Mouse (Mus musculus) stomach, postnatal 0 days (tissue): ENCODE results near the gene Esrrg.

ENCODE experiments used
- CTCF ChIP-seq: IDR thresholded peaks from 2 replicates; pipeline ENCODE4 v1.5.1; 2016; ENCODE audit warnings: antibody characterized with exemption, low read depth, mild to moderate bottlenecking, moderate library complexity
- EP300 ChIP-seq: optimal IDR thresholded peaks from 2 replicates; pipeline ENCODE3; 2016; ENCODE audit warnings: antibody characterized with exemption

DNA sequence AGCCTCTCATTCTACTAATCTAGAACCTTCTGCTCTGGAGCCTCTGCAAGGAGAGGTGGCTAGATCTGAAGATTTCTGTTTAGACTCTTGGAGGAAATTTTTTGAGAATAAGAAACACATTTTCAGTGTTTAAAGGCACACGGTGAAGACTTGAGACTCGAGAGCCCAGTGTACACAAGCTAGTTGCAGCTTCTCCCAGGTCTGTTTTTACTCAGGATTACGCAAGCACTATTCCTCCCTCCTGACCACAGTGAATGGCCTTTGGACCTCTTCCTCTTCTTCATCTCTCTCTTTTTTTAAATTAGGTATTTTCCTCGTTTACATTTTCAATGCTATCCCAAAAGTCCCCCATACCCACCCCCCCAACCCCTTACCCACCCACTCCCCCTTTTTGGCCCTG is 122.6 kb downstream of the Esrrg start:
- TF ChIP-seq EP300 (no peak), CTCF (no peak)
